Mouse (Mus musculus) forebrain, embryonic 11.5 days (tissue): ENCODE data around the gene Rer1. TPM values are rescaled to one million over a fixed set of nuclear protein-coding genes. Genes with fewer than 3 reads are reported as not detected.

ENCODE experiments used
- ATAC-seq: fragments of 200-750 bp; cut with Nextera tagmentation; replicated peaks from 2 replicates; pipeline ENCODE4 v1.8.0; 2017; ENCODE audit warnings: moderate TSS enrichment; ENCODE audit not compliant: low FRiP score
- DNase-seq: peaks from one replicate; pipeline ENCODE4 v3.0.0-alpha.2; 2017; ENCODE audit warnings: low spot score
- H3K27ac ChIP-seq: fragments of 300-500 bp; sonication (generic); 2 replicates; pipeline ENCODE4 v1.5.1; 2014; ENCODE audit warnings: low read depth, low read length
- H3K27me3 ChIP-seq: fragments of 300-500 bp; sonication (generic); 2 replicates; pipeline ENCODE4 v1.6.1; 2014; ENCODE audit warnings: mild to moderate bottlenecking, low read length, mixed read lengths; ENCODE audit not compliant: control insufficient read depth, insufficient read depth
- H3K36me3 ChIP-seq: fragments of 300-500 bp; sonication (generic); 2 replicates; pipeline ENCODE4 v1.6.1; 2014; ENCODE audit warnings: mild to moderate bottlenecking, low read length, moderate library complexity, mixed read lengths; ENCODE audit not compliant: control insufficient read depth, insufficient read depth
- H3K4me1 ChIP-seq: fragments of 300-500 bp; sonication (generic); replicated peaks from 2 replicates; pipeline ENCODE4 v1.6.1; 2014; ENCODE audit warnings: low read length, mixed read lengths; ENCODE audit not compliant: control insufficient read depth, insufficient read depth
- H3K4me2 ChIP-seq: fragments of 300-500 bp; sonication (generic); 2 replicates; pipeline ENCODE4 v1.6.1; 2014; ENCODE audit warnings: low read depth, mild to moderate bottlenecking, low read length, moderate library complexity, mixed read lengths; ENCODE audit not compliant: severe bottlenecking
- H3K4me3 ChIP-seq: fragments of 300-500 bp; sonication (generic); 2 replicates; pipeline ENCODE4 v1.5.1; 2014; ENCODE audit warnings: low read depth, low read length
- H3K9ac ChIP-seq: fragments of 300-500 bp; sonication (generic); 2 replicates; pipeline ENCODE4 v1.6.1; 2014; ENCODE audit warnings: low read length
- H3K9me3 ChIP-seq: fragments of 300-500 bp; sonication (generic); 2 replicates; pipeline ENCODE4 v1.6.1; 2016; ENCODE audit warnings: low read length, mixed read lengths; ENCODE audit not compliant: control insufficient read depth
- WGBS: fragments of 180-500 bp; shearing (Covaris S2); extraction: QIAGEN DNeasy Blood & Tissue Kit; methylation state at CpG from one replicate; pipeline ENCODE4 v1.1.7; 2014; 5-methylcytosine and 5-hydroxymethylcytosine counted together
- polyA plus RNA-seq: library from polyadenylated mRNA; unstranded; fragments of >200 nt; fragmentation: Nextera tagmentation; extraction: Ambion mirVana; gene quantifications from 2 replicates; pipeline ENCODE4 v1.2.1, GENCODE M21; 2014

The Rer1 gene
- polyA plus RNA-seq, 1 experiment from 2014 or later, result 137 TPM

DNA sequence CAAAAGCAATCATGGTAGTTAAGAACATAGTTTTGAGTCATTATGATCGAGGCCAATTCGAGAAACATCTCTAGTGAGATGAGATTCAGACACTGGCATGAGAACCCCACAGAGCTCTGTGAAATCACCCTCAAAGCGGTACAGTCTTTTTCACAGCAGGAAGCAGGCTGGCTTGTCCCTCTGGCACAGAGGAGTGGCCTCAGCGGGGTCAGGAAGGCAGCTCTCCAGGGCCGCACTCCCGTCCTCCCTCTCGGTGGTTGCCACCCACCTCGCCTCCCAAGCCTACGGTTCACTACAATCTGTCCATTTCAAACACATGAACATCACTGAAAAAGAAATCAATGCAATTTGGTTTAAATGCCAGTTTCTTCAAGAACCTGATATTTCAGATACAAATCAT is 11.8 kb downstream of the Rer1 start:
- Histone ChIP-seq H3K36me3 (peaks cover 17% of the 10 kb centered on the region; the same call in 1 of the 2 replicates), H3K27me3 (no peaks in the 10 kb centered on the region), H3K4me3 (no peak overlapping the region), H3K9me3 (no peaks in the 10 kb centered on the region), H3K9ac (no peak overlapping the region), H3K27ac (no peak overlapping the region), H3K4me1 (no peaks in the 10 kb centered on the region), H3K4me2 (no peak overlapping the region)
- ATAC-seq, result no peak
- WGBS, result 86% methylated on average over 9 of the region's 9 CpGs
- DNase-seq, result no peak

DNA sequence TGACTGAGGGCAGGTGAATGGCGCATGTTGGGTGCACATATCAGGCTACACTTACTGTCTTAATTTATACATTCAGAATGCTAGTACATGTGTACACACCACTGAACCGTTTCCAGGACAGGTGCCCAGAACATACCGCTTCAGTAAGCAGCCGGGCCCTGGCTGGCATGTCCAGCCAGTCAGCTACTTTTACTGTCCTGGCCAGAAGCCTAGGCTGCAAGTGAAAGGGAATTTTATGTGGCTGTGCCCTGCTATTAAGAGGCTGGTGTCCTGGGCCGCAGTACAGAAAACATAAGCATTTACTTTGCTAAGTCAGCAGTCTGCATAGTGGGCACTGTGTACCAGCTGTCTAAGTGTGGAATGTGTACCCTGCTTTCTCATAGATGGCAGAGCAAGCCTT is 15.3 kb downstream of the Rer1 start:
- DNase-seq, result no peak
- ATAC-seq, result no peak
- Histone ChIP-seq H3K27ac (no peak overlapping the region), H3K4me3 (no peak overlapping the region), H3K36me3 (peaks cover 12% of the 10 kb centered on the region; the same call in 1 of the 2 replicates), H3K4me2 (no peak overlapping the region), H3K9me3 (no peaks in the 10 kb centered on the region), H3K27me3 (no peaks in the 10 kb centered on the region), H3K4me1 (peaks cover 6% of the 10 kb centered on the region; the same call in 1 of the 2 replicates), H3K9ac (no peak overlapping the region)
- 97% methylated on average over 5 of the region's 5 CpGs for WGBS

DNA sequence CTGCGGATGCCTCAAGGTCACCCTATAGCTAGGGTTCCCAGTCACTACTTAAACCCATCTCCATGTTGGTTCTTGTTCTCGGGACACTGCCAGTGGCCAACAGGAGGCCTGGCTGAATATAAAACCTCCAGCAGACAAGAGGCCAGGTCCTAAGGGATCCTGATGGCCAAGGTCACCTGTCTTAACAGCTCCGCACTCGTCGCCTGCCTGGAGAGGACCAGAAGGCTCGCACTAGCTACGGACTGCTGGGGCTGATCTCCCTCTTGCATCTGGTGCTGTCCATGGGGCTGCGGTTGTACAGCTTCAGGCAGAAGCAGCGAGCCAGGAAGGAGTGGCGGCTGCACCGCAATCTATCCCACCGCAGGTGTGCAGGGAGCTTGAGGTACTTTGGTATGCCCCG is 16.0 kb downstream of the Rer1 start:
- no peak overlapping the region for H3K4me3 ChIP-seq
- DNase-seq (no peak), ATAC-seq (no peak)
- no peak overlapping the region for H3K9ac ChIP-seq
- H3K27ac ChIP-seq, result no peak overlapping the region
- H3K4me1 ChIP-seq, result peaks cover 7% of the 10 kb centered on the region; the same call in 1 of the 2 replicates
- peaks cover 12% of the 10 kb centered on the region; the same call in 1 of the 2 replicates for H3K36me3 ChIP-seq
- H3K27me3 ChIP-seq, result no peaks in the 10 kb centered on the region
- H3K9me3 ChIP-seq, result no peaks in the 10 kb centered on the region
- no peak overlapping the region for H3K4me2 ChIP-seq
- 95% methylated on average over 13 of the region's 13 CpGs for WGBS

DNA sequence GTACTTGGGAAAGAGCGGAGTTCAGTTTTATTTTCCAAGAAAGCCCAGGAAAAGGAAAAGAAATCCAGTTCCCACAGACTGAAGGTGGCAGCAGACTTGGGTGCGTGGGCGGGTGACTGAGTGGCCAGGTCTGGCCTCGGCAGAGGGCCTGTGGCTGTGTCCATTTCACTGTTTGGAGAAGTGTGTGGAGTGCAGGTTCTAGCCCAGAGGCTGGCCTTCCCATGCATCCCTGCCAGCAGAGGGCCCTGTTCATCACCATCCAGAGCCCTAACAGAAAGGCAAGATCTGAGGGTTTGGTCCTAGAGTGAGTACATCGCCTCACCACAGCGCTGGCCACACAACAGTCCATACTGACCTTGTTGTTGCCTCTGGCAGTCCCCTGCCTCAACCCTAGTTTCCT is 17.0 kb downstream of the Rer1 start:
- WGBS, result 86% methylated on average over 6 of the region's 6 CpGs
- Histone ChIP-seq H3K9me3 (no peaks in the 10 kb centered on the region), H3K4me1 (peaks cover 7% of the 10 kb centered on the region; the same call in 1 of the 2 replicates), H3K4me2 (no peak overlapping the region), H3K9ac (no peak overlapping the region), H3K36me3 (peaks cover 12% of the 10 kb centered on the region; the same call in 1 of the 2 replicates), H3K4me3 (no peak overlapping the region), H3K27ac (no peak overlapping the region), H3K27me3 (no peaks in the 10 kb centered on the region)
- ATAC-seq (no peak), DNase-seq (no peak)

DNA sequence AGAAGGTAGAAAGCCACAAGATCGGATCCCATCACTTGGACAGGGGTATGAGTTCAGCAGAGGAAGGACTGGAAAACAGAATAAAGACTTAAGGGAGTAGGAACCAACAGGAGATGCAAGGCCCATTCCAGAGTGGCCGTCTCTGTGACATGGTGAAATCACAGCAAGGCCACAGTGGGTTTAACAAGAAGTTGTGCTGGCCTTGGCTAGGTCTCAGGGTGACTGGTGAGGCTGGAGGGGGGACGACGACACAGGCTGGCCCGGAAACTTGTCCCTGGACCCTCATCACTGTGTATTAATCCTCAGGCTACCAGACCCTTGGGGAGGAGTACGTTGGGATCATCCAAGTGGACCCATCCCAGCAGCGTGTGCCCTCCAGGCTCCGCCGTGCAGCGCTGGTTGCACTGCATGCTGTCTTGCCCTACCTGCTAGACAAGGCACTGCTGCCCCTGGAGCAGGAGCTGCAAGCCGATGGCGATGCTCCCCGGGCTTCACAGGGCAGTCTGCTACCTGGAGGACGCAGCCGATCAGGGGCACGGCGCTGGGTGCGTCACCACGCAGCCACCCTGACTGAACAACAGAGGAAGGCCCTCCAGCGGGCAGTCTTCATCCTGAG is 17.7 kb downstream of the Rer1 start:
- no peak overlapping the region for H3K4me2 ChIP-seq
- DNase-seq (no peak), ATAC-seq (no peak)
- WGBS, result 96% methylated on average over 20 of the region's 20 CpGs
- H3K9ac ChIP-seq, result no peak overlapping the region
- H3K36me3 ChIP-seq, result peaks cover 12% of the 10 kb centered on the region; the same call in 1 of the 2 replicates
- no peaks in the 10 kb centered on the region for H3K9me3 ChIP-seq
- no peak overlapping the region for H3K27ac ChIP-seq
- H3K4me3 ChIP-seq, result no peak overlapping the region
- peaks cover 7% of the 10 kb centered on the region; the same call in 1 of the 2 replicates for H3K4me1 ChIP-seq
- H3K27me3 ChIP-seq, result no peaks in the 10 kb centered on the region

DNA sequence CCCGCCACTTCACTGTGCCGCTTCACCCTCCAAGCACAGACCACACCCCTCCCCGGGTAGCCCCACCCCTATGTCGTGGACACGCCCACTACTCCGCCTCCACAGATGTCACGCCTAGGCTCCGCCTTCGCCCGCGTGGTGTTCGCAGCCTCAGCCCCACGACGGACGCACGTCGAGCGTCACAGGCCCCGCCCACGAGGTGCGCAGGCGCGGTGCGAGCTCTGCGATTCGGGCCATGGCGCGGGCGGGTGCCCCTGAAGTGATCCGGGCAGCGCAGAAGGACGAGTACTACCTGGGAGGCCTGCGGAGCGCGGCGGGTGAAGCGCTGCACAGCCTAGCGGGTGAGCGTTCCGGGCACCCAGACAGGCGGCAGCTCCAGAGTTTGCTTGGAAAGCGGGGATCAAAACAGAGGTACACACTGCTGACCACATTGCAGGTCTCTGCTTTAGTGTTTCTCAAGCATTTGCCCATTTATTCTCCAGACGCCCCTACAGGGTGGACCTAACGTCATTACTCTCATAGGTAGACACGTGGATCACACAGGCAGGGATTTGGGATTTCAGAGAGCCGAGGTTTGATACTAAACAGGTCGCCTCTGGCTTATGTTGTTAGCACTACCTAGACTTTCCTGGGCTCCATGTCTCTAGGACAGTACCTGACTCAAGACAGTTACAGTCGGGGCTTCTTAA is 19.2 kb downstream of the Rer1 start, which contains the start of gene Pex10:
TSS of gene Pex10 (plus strand) at position 183 of the 689 bp plus-strand sequence.
- Histone ChIP-seq H3K4me3 (peak within 1 kb of the TSS; percentile 65), H3K27ac (peak within 1 kb of the TSS; percentile 31; the same call in 1 of the 2 replicates), H3K4me1 (peaks cover 7% of the 10 kb centered on the region; the same call in 1 of the 2 replicates), H3K36me3 (peaks cover 12% of the 10 kb centered on the region; the same call in 1 of the 2 replicates), H3K27me3 (no peaks in the 10 kb centered on the region), H3K9ac (peak within 1 kb of the TSS; percentile 87), H3K4me2 (peak within 1 kb of the TSS; percentile 79), H3K9me3 (no peaks in the 10 kb centered on the region)
- WGBS, result under 1% methylated on average over 48 of the region's 48 CpGs
- peak; percentile 92 for ATAC-seq
- peak; percentile 99 for DNase-seq

DNA sequence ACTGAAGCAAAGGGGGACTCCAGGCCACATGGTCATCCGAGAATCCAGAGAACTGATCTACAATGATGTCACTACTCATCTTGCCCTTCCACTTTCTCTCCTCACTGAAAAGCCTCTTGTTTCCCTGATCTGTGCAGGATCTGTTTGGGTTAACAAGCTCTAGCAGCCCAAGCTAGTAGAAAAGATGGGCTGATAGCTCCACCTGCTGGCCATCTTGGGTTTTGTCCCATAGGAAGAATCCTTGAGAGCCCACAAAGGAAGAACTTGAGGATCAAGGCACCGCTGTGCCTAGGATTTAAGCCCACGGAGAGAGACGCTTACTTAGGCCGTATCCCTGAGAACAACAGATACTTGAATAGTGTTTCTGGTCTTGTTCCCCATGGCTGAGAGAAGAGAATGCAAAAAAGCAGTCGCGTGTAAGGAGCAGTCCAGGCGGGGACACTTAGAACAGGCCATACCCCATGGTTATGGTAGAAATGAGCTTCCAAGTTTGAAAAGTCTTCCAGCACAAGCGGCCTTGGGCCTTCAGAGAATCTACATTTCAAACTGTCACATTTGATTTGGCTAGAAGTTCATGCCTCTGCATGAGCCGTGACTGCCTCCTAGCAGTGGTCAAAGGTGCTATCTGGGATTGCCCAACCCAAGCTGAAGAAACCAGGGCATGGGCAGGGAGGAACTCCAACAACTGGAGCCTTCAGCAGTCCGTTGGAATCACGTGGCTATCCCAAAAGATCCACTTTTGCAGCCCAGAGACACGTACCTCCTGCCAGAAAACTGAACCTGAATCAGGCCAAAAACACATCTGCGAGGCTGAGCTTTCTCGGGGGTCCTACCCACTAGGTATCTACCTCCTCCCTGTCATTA is 20.0 kb downstream of the Rer1 start:
- no peaks in the 10 kb centered on the region for H3K27me3 ChIP-seq
- H3K9ac ChIP-seq, result peak overlapping the region; percentile 4; the same call in 1 of the 2 replicates
- H3K4me3 ChIP-seq, result peak overlapping the region; percentile 65
- peaks cover 7% of the 10 kb centered on the region; the same call in 1 of the 2 replicates for H3K4me1 ChIP-seq
- peak; percentile 93 for DNase-seq
- H3K36me3 ChIP-seq, result peaks cover 8% of the 10 kb centered on the region; the same call in 1 of the 2 replicates
- no peaks in the 10 kb centered on the region for H3K9me3 ChIP-seq
- peak overlapping the region; percentile 31; the same call in 1 of the 2 replicates for H3K27ac ChIP-seq
- H3K4me2 ChIP-seq, result peak overlapping the region; percentile 79
- ATAC-seq, result peak; percentile 57
- 6% methylated on average over 15 of the region's 15 CpGs for WGBS

DNA sequence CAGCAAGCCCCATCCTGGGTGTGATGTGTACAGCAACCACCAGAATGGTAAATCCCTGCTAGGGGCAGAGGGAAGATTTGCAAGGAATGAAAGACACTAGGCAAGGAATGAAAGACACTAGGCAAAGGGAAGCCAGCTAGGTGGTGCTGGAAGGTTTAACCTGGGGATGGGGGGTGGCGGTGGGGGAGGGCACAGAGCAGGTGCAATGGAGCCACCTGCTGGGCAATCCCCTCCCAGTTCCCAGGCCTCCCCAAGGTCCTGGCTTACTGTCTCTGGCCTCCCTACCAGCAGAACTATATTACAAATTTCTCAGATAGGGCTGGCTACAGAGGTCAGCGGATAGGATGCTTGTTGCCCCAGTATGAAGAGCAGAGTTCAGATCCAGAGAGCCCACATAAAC is 21.7 kb downstream of the Rer1 start:
- H3K27me3 ChIP-seq, result no peaks in the 10 kb centered on the region
- 72% methylated on average over 2 of the region's 2 CpGs for WGBS
- H3K9me3 ChIP-seq, result no peaks in the 10 kb centered on the region
- no peak overlapping the region for H3K4me2 ChIP-seq
- H3K4me3 ChIP-seq, result no peak overlapping the region
- H3K9ac ChIP-seq, result no peak overlapping the region
- H3K4me1 ChIP-seq, result peaks cover 7% of the 10 kb centered on the region; the same call in 1 of the 2 replicates
- no peak for DNase-seq
- H3K27ac ChIP-seq, result no peak overlapping the region
- no peak for ATAC-seq
- peaks cover 2% of the 10 kb centered on the region; the same call in 1 of the 2 replicates for H3K36me3 ChIP-seq
